Mouse (Mus musculus) midbrain, embryonic 12.5 days (tissue): ENCODE results near the gene A730061H03Rik. TPM values are rescaled to one million over a fixed set of nuclear protein-coding genes. Genes with fewer than 3 reads are reported as not detected.

ENCODE experiments used
- ATAC-seq: fragments of 200-750 bp; cut with Nextera tagmentation; 2 replicates; pipeline ENCODE4 v1.8.0; 2017; ENCODE audit warnings: low read depth, moderate TSS enrichment, moderate library complexity; ENCODE audit not compliant: low FRiP score
- H3K27ac ChIP-seq: fragments of 300-500 bp; sonication (generic); replicated peaks from 2 replicates; pipeline ENCODE4 v1.5.1; 2016; ENCODE audit warnings: mild to moderate bottlenecking
- H3K27me3 ChIP-seq: fragments of 300-500 bp; sonication (generic); 2 replicates; pipeline ENCODE4 v1.6.1; 2016; ENCODE audit warnings: mild to moderate bottlenecking
- H3K36me3 ChIP-seq: fragments of 300-500 bp; sonication (generic); 2 replicates; pipeline ENCODE4 v1.6.1; 2016
- H3K4me1 ChIP-seq: fragments of 300-500 bp; sonication (generic); 2 replicates; pipeline ENCODE4 v1.6.1; 2016
- H3K4me2 ChIP-seq: fragments of 300-500 bp; sonication (generic); replicated peaks from 2 replicates; pipeline ENCODE4 v1.6.1; 2016; ENCODE audit warnings: mild to moderate bottlenecking, moderate library complexity
- H3K4me3 ChIP-seq: fragments of 300-500 bp; sonication (generic); 2 replicates; pipeline ENCODE4 v1.5.1; 2016; ENCODE audit warnings: mild to moderate bottlenecking
- H3K9ac ChIP-seq: fragments of 300-500 bp; sonication (generic); replicated peaks from 2 replicates; pipeline ENCODE4 v1.6.1; 2016; ENCODE audit warnings: mild to moderate bottlenecking, moderate library complexity
- H3K9me3 ChIP-seq: fragments of 300-500 bp; sonication (generic); 2 replicates; pipeline ENCODE4 v1.6.1; 2016; ENCODE audit warnings: mild to moderate bottlenecking
- WGBS: fragments of 180-500 bp; shearing (Covaris S2); methylation state at CpG from one replicate; pipeline ENCODE4 v1.1.7; 2016; 5-methylcytosine and 5-hydroxymethylcytosine counted together
- polyA plus RNA-seq: library from polyadenylated mRNA; unstranded; fragments of >200 nt; fragmentation: Nextera tagmentation; extraction: Ambion mirVana; gene quantifications from 2 replicates; pipeline ENCODE4 v1.2.1, GENCODE M21; 2016

A730061H03Rik gene
- polyA plus RNA-seq, 1 experiment from 2014 or later = not detected

DNA sequence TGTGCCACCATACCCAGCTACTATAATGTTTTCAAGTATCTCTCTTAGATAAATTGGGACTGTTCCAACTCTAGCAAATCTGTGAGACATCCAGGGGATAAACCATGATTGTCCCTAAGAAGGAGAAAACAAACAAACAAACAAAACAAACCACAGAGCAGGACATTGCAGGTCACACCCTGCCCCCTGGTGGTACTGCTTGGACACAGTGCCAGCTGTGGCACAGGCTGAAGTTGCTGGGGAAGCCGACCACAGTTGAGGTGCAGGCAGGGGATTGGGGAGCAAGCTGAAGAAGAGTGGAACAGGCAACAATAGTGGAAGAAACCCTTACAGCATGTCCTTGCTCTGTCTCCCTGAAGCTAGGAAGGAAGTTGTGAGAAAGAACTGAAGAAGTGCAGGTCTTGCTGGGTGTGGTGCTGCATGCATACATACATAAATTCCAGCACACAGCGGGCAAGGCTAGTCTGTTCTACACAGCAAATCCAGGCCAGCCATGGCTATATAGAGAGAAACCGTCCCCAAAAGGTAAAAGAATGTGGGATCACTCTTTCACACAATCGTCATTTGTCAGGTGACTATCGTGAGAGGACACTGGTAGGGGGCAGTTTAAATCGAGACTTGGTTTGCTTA is 24.0 kb downstream of the A730061H03Rik start:
- H3K4me1 ChIP-seq = peaks cover 16% of the 10 kb centered on the region
- peaks cover 10% of the 10 kb centered on the region for H3K27me3 ChIP-seq
- H3K36me3 ChIP-seq = no peaks in the 10 kb centered on the region
- H3K4me3 ChIP-seq = no peak overlapping the region
- H3K27ac ChIP-seq = no peak overlapping the region
- H3K9me3 ChIP-seq = no peaks in the 10 kb centered on the region
- no peak overlapping the region for H3K9ac ChIP-seq
- H3K4me2 ChIP-seq = no peak overlapping the region
- 61% methylated on average over 6 of the region's 6 CpGs for WGBS
- ATAC-seq = no peak

DNA sequence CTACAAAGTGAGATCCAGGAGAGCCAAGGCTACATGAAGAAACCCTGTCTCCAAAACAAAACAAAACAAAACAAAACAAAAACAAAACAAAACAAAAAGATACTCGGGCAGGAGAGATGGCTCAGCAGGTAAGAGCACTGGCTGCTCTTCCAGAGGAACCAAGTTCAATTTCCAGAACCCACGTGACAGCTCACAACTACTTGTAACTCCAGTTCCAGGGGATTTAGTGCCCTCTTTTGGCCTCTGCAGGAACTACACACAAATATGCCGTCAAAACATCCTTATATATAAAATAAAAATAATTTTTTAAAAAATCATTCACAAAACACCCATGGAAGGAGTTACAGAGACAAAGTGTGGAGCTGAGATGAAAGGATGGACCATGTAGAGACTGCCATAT is 32.3 kb downstream of the A730061H03Rik start:
- no peak overlapping the region for H3K4me2 ChIP-seq
- H3K4me1 ChIP-seq = no peaks in the 10 kb centered on the region
- no peaks in the 10 kb centered on the region for H3K36me3 ChIP-seq
- no peak overlapping the region for H3K9ac ChIP-seq
- no peak for ATAC-seq
- H3K27ac ChIP-seq = no peak overlapping the region
- peaks cover 21% of the 10 kb centered on the region for H3K27me3 ChIP-seq
- no peaks in the 10 kb centered on the region for H3K9me3 ChIP-seq
- WGBS = 18% methylated on average over 3 of the region's 3 CpGs
- no peak overlapping the region for H3K4me3 ChIP-seq

DNA sequence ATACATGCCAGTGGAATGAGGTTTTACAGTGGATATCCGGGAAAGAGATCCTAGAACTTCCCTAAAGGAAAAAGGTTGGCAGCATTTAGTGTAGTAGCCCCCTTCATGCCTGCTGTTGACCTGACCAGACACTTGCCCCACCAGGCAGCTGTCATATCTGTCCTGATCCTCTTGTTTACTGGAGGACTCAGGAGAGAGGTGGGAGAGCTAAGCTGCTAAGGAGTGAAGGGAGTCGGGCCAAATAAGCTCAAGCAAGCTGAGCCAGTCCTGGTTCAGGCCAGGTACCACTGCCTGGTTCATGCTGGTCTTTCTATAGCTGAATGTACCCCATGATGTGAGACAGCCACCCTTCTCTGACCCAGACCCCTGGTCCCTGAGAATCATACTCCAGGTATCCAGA is 33.5 kb downstream of the A730061H03Rik start:
- ATAC-seq = no peak
- H3K9me3 ChIP-seq = no peaks in the 10 kb centered on the region
- 79% methylated on average over 2 of the region's 2 CpGs for WGBS
- H3K27ac ChIP-seq = no peak overlapping the region
- H3K36me3 ChIP-seq = no peaks in the 10 kb centered on the region
- H3K4me1 ChIP-seq = no peaks in the 10 kb centered on the region
- no peak overlapping the region for H3K4me3 ChIP-seq
- H3K27me3 ChIP-seq = peaks cover 34% of the 10 kb centered on the region
- no peak overlapping the region for H3K9ac ChIP-seq
- no peak overlapping the region for H3K4me2 ChIP-seq

DNA sequence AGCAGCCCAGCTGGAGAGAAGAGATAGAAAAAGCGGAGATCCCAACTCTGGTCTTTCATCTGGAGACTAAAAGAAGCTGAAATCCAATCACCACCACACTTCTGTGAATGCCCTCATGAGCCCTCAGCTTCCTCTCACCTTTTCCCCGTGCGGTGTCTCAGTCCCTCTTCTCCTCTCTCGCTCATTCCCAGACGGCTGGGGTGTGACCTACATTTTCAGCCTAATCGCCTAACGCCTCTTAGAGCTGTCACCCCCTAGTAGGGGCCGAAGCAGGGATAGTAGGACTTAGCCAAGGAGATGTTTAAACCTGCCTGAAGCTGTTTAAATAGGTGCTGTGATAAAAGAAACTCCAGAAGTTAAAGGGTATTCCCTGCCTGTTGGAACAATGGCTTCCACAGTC is 35.4 kb downstream of the A730061H03Rik start, which contains the start of gene Nrl:
Nrl (minus strand) TSS at position 197 of the 400 bp plus-strand sequence.
- ATAC-seq = no peak
- Histone ChIP-seq H3K4me3 (no peak within 1 kb of the TSS), H3K4me2 (no peak within 1 kb of the TSS), H3K27ac (no peak within 1 kb of the TSS), H3K9me3 (no peaks in the 10 kb centered on the region), H3K9ac (no peak within 1 kb of the TSS), H3K4me1 (peaks cover 6% of the 10 kb centered on the region; the same call in 1 of the 2 replicates), H3K36me3 (no peaks in the 10 kb centered on the region), H3K27me3 (peaks cover 42% of the 10 kb centered on the region)
- 47% methylated on average over 8 of the region's 8 CpGs for WGBS

DNA sequence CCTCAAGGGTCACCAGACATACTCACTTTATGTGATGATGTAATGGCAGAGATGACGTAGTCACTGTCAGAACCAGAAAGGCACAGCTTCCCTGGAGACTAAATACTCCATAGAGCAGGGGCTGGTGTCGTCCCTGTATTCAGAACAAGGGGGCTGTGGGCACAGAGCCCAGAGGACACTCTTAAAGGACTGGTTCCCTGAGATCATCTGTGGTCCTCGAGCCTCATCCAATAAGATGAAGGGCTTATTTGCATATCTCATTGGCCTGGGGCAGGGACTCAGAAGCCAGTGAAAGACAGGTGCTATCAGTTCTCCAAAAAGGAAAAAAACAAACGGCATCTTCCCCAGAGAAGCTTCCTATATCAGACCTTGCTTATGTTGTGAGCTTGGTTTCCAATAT is 36.1 kb downstream of the A730061H03Rik start:
- no peak overlapping the region for H3K9ac ChIP-seq
- 67% methylated on average over 4 of the region's 4 CpGs for WGBS
- no peaks in the 10 kb centered on the region for H3K9me3 ChIP-seq
- H3K36me3 ChIP-seq = no peaks in the 10 kb centered on the region
- ATAC-seq = no peak
- no peak overlapping the region for H3K27ac ChIP-seq
- H3K4me1 ChIP-seq = peaks cover 8% of the 10 kb centered on the region
- peaks cover 39% of the 10 kb centered on the region for H3K27me3 ChIP-seq
- no peak overlapping the region for H3K4me3 ChIP-seq
- no peak overlapping the region for H3K4me2 ChIP-seq

DNA sequence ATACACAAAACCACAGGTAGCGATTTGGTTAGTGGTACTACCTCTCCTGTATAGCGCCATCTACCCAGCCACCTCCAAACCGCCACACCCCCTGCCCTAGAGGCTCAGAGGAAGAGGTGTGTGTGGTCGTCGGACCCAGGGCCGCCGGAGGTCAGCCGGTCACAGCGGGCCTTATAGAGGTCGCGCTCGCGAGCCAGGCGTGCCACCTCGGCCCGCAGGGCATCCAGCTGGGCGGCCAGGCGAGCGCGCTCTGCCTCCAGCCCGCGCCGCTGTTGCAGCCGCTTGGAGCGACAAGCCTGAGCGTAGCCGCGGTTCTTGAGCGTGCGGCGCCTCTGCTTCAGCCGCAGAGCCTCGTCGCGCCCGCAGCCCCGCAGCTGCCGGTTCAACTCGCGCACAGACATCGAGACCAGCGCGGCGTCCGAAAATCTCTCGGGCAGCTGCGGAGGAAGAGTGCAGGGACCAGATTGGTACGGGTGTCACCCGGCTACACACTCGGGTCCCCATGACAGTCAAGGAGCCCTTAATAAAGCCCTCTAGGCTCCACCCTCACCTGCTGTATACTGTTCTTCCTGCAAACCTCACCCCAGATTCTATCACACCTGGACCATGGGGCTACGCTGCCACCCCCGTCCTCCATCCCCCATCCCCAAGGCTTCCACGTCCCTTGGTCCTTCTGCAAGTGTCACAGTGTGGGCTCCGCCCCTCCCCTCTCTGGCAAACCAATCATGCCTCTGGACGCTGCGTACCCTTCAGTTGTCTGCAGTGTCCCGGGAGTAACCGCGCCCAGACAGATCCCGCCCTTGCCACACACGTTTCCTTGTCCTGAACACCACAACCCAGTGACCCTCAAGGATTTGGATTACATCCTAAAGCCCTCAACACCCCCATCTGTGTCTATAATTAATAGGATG is 39.5 kb downstream of the A730061H03Rik start:
- H3K27ac ChIP-seq = no peak overlapping the region
- ATAC-seq = peak; percentile 57
- peaks cover 43% of the 10 kb centered on the region for H3K27me3 ChIP-seq
- peak overlapping the region; percentile 79 for H3K4me2 ChIP-seq
- H3K36me3 ChIP-seq = no peaks in the 10 kb centered on the region
- H3K4me1 ChIP-seq = peaks cover 19% of the 10 kb centered on the region
- H3K4me3 ChIP-seq = peak overlapping the region; percentile 47
- under 1% methylated on average over 61 of the region's 61 CpGs for WGBS
- peak overlapping the region; percentile 50 for H3K9ac ChIP-seq
- no peaks in the 10 kb centered on the region for H3K9me3 ChIP-seq

DNA sequence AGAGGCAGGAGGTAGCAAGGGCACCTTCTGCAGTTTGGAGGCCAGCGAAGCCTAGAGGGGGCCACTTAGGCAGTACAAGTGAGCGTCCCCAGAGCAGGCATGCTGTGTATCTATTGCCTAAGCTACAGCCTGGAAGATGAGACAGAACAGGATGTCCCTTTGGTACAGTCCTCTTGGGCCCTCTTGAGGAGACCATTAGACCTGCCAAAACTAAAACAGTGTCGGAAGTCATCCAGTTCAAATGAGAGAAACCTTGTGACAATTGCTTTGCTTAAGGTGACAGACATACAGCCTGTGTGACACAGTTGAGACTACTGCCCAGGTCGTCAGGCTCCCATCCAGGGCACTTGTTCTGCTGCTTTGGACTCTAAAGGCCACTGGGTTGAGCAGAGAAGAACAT is 40.6 kb downstream of the A730061H03Rik start:
- no peak for ATAC-seq
- Histone ChIP-seq H3K27ac (0 out of 2 replicates have a peak overlapping the region, but pooled peaks have one; percentile 25), H3K9me3 (no peaks in the 10 kb centered on the region), H3K4me2 (no peak overlapping the region), H3K9ac (no peak overlapping the region), H3K4me3 (no peak overlapping the region), H3K36me3 (no peaks in the 10 kb centered on the region), H3K4me1 (peaks cover 19% of the 10 kb centered on the region), H3K27me3 (peaks cover 43% of the 10 kb centered on the region)
- WGBS = 57% methylated on average over 4 of the region's 4 CpGs

DNA sequence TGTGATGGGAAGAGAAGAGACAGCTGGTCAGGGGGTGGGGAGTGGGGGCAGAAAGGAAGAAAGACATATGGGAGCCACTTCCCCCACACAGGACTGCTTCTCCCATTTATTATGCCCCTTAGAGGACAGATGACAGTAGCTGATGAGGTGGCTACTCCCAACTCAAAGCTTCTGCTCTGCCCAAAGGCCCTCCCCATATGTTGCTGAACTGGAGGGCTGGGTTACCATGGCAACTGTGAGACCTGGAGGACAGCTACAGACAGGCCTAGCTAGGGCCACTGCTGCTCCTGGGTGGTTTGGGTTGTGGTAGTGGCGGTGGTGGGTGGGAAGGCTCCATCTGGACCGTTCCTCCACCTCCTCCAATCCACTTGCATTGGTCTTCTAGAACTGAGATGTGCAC is 41.3 kb downstream of the A730061H03Rik start:
- Histone ChIP-seq H3K27me3 (peaks cover 43% of the 10 kb centered on the region), H3K4me2 (no peak overlapping the region), H3K36me3 (no peaks in the 10 kb centered on the region), H3K9me3 (no peaks in the 10 kb centered on the region), H3K9ac (no peak overlapping the region), H3K4me1 (peaks cover 19% of the 10 kb centered on the region), H3K27ac (peak overlapping the region; percentile 25; the same call in 1 of the 2 replicates), H3K4me3 (no peak overlapping the region)
- WGBS = no CpG with 5 or more reads among the region's 2 CpGs
- ATAC-seq = peak; percentile 69

DNA sequence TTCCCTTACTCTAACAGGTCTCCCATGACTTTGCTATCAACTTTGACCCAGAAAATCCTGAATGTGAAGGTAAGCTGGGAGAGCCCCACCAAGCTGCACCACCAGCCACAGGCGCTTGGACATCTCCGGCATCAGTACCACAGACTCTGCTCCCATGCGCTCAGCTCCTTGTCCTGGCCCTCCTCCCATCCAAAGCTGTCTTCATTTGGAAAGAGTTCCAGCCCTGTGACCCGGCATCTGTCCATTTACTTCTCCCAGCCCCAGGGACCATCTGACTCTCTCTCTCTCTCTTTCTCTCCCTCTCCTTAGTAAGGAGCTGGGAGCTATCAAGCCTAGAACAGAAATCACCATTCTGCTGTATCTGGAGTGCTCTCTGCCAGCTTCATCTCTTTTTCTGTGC is 44.4 kb downstream of the A730061H03Rik start:
- no peak overlapping the region for H3K9ac ChIP-seq
- peaks cover 32% of the 10 kb centered on the region; the same call in 1 of the 2 replicates for H3K27me3 ChIP-seq
- H3K36me3 ChIP-seq = no peaks in the 10 kb centered on the region
- H3K9me3 ChIP-seq = no peaks in the 10 kb centered on the region
- H3K4me3 ChIP-seq = no peak overlapping the region
- H3K4me1 ChIP-seq = peaks cover 16% of the 10 kb centered on the region; the same call in 1 of the 2 replicates
- no peak for ATAC-seq
- no peak overlapping the region for H3K4me2 ChIP-seq
- no peak overlapping the region for H3K27ac ChIP-seq
- 93% methylated on average over 4 of the region's 4 CpGs for WGBS

DNA sequence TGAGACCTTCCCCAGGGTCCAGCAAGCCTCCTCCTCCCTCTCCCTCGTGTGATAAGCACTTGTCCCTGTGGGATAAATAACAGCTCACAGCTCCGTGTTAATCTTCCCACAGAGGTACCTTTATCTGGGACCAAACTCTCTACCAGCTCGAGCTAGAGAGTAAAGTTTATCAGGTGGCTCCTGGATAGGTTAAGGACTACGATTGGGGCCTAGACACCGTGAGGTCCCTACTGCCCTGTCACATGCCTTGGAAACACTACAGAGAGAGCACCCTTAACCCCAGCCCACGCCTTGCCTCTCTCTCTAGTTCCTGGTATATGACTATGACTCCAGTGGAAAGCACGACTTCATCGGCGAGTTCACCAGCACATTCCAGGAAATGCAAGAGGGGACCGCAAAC is 46.3 kb downstream of the A730061H03Rik start:
- no peak for ATAC-seq
- no peaks in the 10 kb centered on the region for H3K9me3 ChIP-seq
- WGBS = 75% methylated on average over 10 of the region's 10 CpGs

DNA sequence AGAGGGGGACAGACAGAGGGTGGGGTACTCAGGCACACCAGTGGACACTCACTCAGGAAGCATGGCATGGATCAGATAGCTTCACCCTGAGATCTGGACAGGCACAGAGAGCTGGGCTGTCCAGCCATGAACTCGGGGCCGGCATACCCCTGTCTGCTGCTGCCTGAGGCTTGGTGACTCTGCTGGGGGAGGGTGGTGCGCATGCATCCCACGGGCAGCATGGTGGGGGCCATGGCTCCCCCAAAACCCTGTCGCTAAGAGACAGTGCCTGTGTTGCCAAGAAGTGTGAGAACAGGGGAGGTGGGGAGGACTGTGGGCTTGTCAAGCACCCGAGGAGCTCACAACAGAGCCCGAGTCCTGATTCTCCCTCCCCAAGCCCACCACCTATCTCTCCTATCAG is 49.2 kb downstream of the A730061H03Rik start:
- no peak overlapping the region for H3K4me2 ChIP-seq
- 57% methylated on average over 7 of the region's 7 CpGs for WGBS
- no peak for ATAC-seq
- no peaks in the 10 kb centered on the region for H3K36me3 ChIP-seq
- H3K27ac ChIP-seq = no peak overlapping the region
- H3K4me3 ChIP-seq = no peak overlapping the region
- no peaks in the 10 kb centered on the region for H3K9me3 ChIP-seq
- H3K9ac ChIP-seq = no peak overlapping the region
- peaks cover 18% of the 10 kb centered on the region; the same call in 1 of the 2 replicates for H3K27me3 ChIP-seq
- peaks cover 4% of the 10 kb centered on the region; the same call in 1 of the 2 replicates for H3K4me1 ChIP-seq

More for the DNA sequence above, 46.3 kb downstream of the A730061H03Rik start:
- Histone ChIP-seq H3K4me2 (no peak overlapping the region), H3K4me1 (peaks cover 10% of the 10 kb centered on the region; the same call in 1 of the 2 replicates), H3K27ac (no peak overlapping the region), H3K4me3 (no peak overlapping the region), H3K27me3 (peaks cover 23% of the 10 kb centered on the region; the same call in 1 of the 2 replicates), H3K9ac (no peak overlapping the region), H3K36me3 (no peaks in the 10 kb centered on the region)
